Mouse (Mus musculus) midbrain, embryonic 10.5 days (tissue): ENCODE measurements at regions not wholly inside any gene's neighbourhood (a gene's known extent, or its start where the extent isn't known, plus 50 kb on each side); places are given as distances from the start of the nearest gene placed in this dataset.

ENCODE experiments used
- DNase-seq: peaks from one replicate; pipeline ENCODE4 v3.0.0-alpha.2; 2017; ENCODE audit warnings: low spot score
- H3K27ac ChIP-seq: fragments of 300-500 bp; sonication (generic); replicated peaks from 2 replicates; pipeline ENCODE4 v1.5.1; 2016; ENCODE audit warnings: mild to moderate bottlenecking
- H3K27me3 ChIP-seq: fragments of 300-500 bp; sonication (generic); 2 replicates; pipeline ENCODE4 v1.6.1; 2016; ENCODE audit warnings: low read depth, mild to moderate bottlenecking; ENCODE audit not compliant: poor library complexity, severe bottlenecking
- H3K36me3 ChIP-seq: fragments of 300-500 bp; sonication (generic); 2 replicates; pipeline ENCODE4 v1.6.1; 2016; ENCODE audit warnings: mild to moderate bottlenecking, moderate library complexity
- H3K4me1 ChIP-seq: fragments of 300-500 bp; sonication (generic); 2 replicates; pipeline ENCODE4 v1.6.1; 2016
- H3K4me3 ChIP-seq: fragments of 300-500 bp; sonication (generic); 2 replicates; pipeline ENCODE4 v1.5.1; 2016; ENCODE audit warnings: mild to moderate bottlenecking, moderate library complexity
- H3K9me3 ChIP-seq: fragments of 300-500 bp; sonication (generic); replicated peaks from 2 replicates; pipeline ENCODE4 v1.6.1; 2016; ENCODE audit warnings: mild to moderate bottlenecking
- WGBS: fragments of 180-500 bp; shearing (Covaris S2); methylation state at CpG from one replicate; pipeline ENCODE4 v1.1.7; 2016; 5-methylcytosine and 5-hydroxymethylcytosine counted together

- no peaks in the 10 kb centered on the region for H3K9me3 ChIP-seq
- H3K4me3 ChIP-seq, result no peak overlapping the region
- no peaks in the 10 kb centered on the region for H3K36me3 ChIP-seq
- H3K27me3 ChIP-seq, result no peaks in the 10 kb centered on the region
- WGBS, result 66% methylated on average over 1 of the region's 1 CpGs
- no peak overlapping the region for H3K27ac ChIP-seq
- H3K4me1 ChIP-seq, result no peaks in the 10 kb centered on the region
- DNase-seq, result no peak
Observed at GRCm38 (mm10) chr10:51056950-51057349, 162.4 kb downstream of the Sim1 start.

- Histone ChIP-seq H3K36me3 (no peaks in the 10 kb centered on the region), H3K4me1 (no peaks in the 10 kb centered on the region), H3K27me3 (no peaks in the 10 kb centered on the region), H3K4me3 (no peak overlapping the region), H3K9me3 (no peaks in the 10 kb centered on the region), H3K27ac (no peak overlapping the region)
- 89% methylated on average over 5 of the region's 5 CpGs for WGBS
- DNase-seq, result no peak
Observed at GRCm38 (mm10) chr10:51058333-51058732, 163.8 kb downstream of the Sim1 start.

- no peak overlapping the region for H3K4me3 ChIP-seq
- WGBS, result 92% methylated on average over 1 of the region's 1 CpGs
- H3K27ac ChIP-seq, result no peak overlapping the region
- DNase-seq, result no peak
- H3K9me3 ChIP-seq, result no peaks in the 10 kb centered on the region
- no peaks in the 10 kb centered on the region for H3K36me3 ChIP-seq
- no peaks in the 10 kb centered on the region for H3K27me3 ChIP-seq
- H3K4me1 ChIP-seq, result 0 out of 2 replicates have a peak, but pooled peaks cover 4% of the 10 kb centered on the region
Observed at GRCm38 (mm10) chr10:51101590-51101989, 207.0 kb downstream of the Sim1 start.

GRCm38 (mm10) chr10:51151833-51152232 lies 257.3 kb downstream of the Sim1 start:
- no peak overlapping the region for H3K4me3 ChIP-seq
- H3K27me3 ChIP-seq, result peaks cover 70% of the 10 kb centered on the region
- H3K27ac ChIP-seq, result no peak overlapping the region
- no peaks in the 10 kb centered on the region for H3K36me3 ChIP-seq
- DNase-seq, result no peak
- peaks cover 22% of the 10 kb centered on the region for H3K4me1 ChIP-seq
- no peaks in the 10 kb centered on the region for H3K9me3 ChIP-seq

- Histone ChIP-seq H3K27me3 (peaks cover 78% of the 10 kb centered on the region), H3K27ac (peak overlapping the region; percentile 73)
Observed at GRCm38 (mm10) chr10:51153484-51153985, 259.0 kb downstream of the Sim1 start.

GRCm38 (mm10) chr10:51154016-51154415 lies 259.5 kb downstream of the Sim1 start:
- WGBS, result 46% methylated on average over 2 of the region's 2 CpGs
- peak overlapping the region; percentile 73; the same call in 1 of the 2 replicates for H3K27ac ChIP-seq
- H3K9me3 ChIP-seq, result no peaks in the 10 kb centered on the region
- peaks cover 74% of the 10 kb centered on the region for H3K27me3 ChIP-seq
- peak overlapping the region; percentile 42; the same call in 1 of the 2 replicates for H3K4me3 ChIP-seq
- DNase-seq, result no peak
- H3K4me1 ChIP-seq, result peaks cover 22% of the 10 kb centered on the region
- H3K36me3 ChIP-seq, result no peaks in the 10 kb centered on the region

More at GRCm38 (mm10) chr10:51153484-51153985, 259.0 kb downstream of the Sim1 start:
- Histone ChIP-seq H3K36me3 (no peaks in the 10 kb centered on the region), H3K9me3 (no peaks in the 10 kb centered on the region), H3K4me3 (peak overlapping the region; percentile 42), H3K4me1 (peaks cover 22% of the 10 kb centered on the region)
- 9% methylated on average over 13 of the region's 13 CpGs for WGBS
- DNase-seq, result peak; percentile 77

GRCm38 (mm10) chr10:51154743-51155142 lies 260.2 kb downstream of the Sim1 start:
- Histone ChIP-seq H3K27ac (no peak overlapping the region), H3K36me3 (no peaks in the 10 kb centered on the region), H3K4me3 (no peak overlapping the region), H3K27me3 (peaks cover 67% of the 10 kb centered on the region), H3K4me1 (peaks cover 22% of the 10 kb centered on the region), H3K9me3 (no peaks in the 10 kb centered on the region; the same call in 1 of the 2 replicates)
- DNase-seq, result no peak
- 84% methylated on average over 2 of the region's 2 CpGs for WGBS

- no peaks in the 10 kb centered on the region for H3K4me1 ChIP-seq
- H3K27ac ChIP-seq, result no peak overlapping the region
- H3K9me3 ChIP-seq, result no peaks in the 10 kb centered on the region
- no peaks in the 10 kb centered on the region for H3K36me3 ChIP-seq
- no peaks in the 10 kb centered on the region for H3K27me3 ChIP-seq
- no peak for DNase-seq
- H3K4me3 ChIP-seq, result no peak overlapping the region
- 78% methylated on average over 3 of the region's 3 CpGs for WGBS
Observed at GRCm38 (mm10) chr10:51173619-51174018, 279.1 kb downstream of the Sim1 start.

- Histone ChIP-seq H3K4me1 (no peaks in the 10 kb centered on the region), H3K36me3 (no peaks in the 10 kb centered on the region), H3K9me3 (no peaks in the 10 kb centered on the region), H3K27ac (no peak overlapping the region), H3K4me3 (no peak overlapping the region), H3K27me3 (no peaks in the 10 kb centered on the region)
- no peak for DNase-seq
- 97% methylated on average over 3 of the region's 3 CpGs for WGBS
Observed at GRCm38 (mm10) chr10:51175993-51176577, 281.5 kb downstream of the Sim1 start.

- 69% methylated on average over 3 of the region's 3 CpGs for WGBS
- H3K27me3 ChIP-seq, result no peaks in the 10 kb centered on the region
- H3K4me1 ChIP-seq, result no peaks in the 10 kb centered on the region
- no peaks in the 10 kb centered on the region for H3K36me3 ChIP-seq
- H3K4me3 ChIP-seq, result no peak overlapping the region
- no peak overlapping the region for H3K27ac ChIP-seq
- DNase-seq, result no peak
- H3K9me3 ChIP-seq, result no peaks in the 10 kb centered on the region
Observed at GRCm38 (mm10) chr10:51176692-51177091, 282.1 kb downstream of the Sim1 start.

- Histone ChIP-seq H3K27ac (no peak overlapping the region), H3K36me3 (no peaks in the 10 kb centered on the region), H3K4me3 (no peak overlapping the region), H3K4me1 (no peaks in the 10 kb centered on the region), H3K9me3 (no peaks in the 10 kb centered on the region), H3K27me3 (no peaks in the 10 kb centered on the region)
- no peak for DNase-seq
- 93% methylated on average over 2 of the region's 2 CpGs for WGBS
Observed at GRCm38 (mm10) chr10:51181752-51182151, 287.2 kb downstream of the Sim1 start.

- H3K4me3 ChIP-seq, result no peak overlapping the region
- no peaks in the 10 kb centered on the region for H3K36me3 ChIP-seq
- WGBS, result 64% methylated on average over 5 of the region's 5 CpGs
- no peaks in the 10 kb centered on the region for H3K9me3 ChIP-seq
- no peaks in the 10 kb centered on the region for H3K4me1 ChIP-seq
- no peak for DNase-seq
- H3K27ac ChIP-seq, result no peak overlapping the region
- no peaks in the 10 kb centered on the region for H3K27me3 ChIP-seq
Observed at GRCm38 (mm10) chr10:51191407-51192059, 288.9 kb upstream of the Gm49339 start.

- WGBS, result 84% methylated on average over 4 of the region's 4 CpGs
- Histone ChIP-seq H3K27me3 (no peaks in the 10 kb centered on the region), H3K4me1 (no peaks in the 10 kb centered on the region), H3K36me3 (no peaks in the 10 kb centered on the region), H3K27ac (no peak overlapping the region), H3K4me3 (no peak overlapping the region), H3K9me3 (no peaks in the 10 kb centered on the region)
- no peak for DNase-seq
Observed at GRCm38 (mm10) chr10:51219481-51219880, 260.9 kb upstream of the Gm49339 start.
